Mouse (Mus musculus) hindbrain, embryonic 16.5 days (tissue): Measurements from ENCODE around the gene Klhdc4. TPM values are rescaled to one million over a fixed set of nuclear protein-coding genes. Genes with fewer than 3 reads are reported as not detected.
A peak's percentile ranks its signal among the peaks of the same experiment; 100 is the strongest.

ENCODE experiments used
- ATAC-seq: fragments of 200-750 bp; cut with Nextera tagmentation; 2 replicates; pipeline ENCODE4 v1.8.0; 2017; ENCODE audit warnings: moderate TSS enrichment, moderate library complexity
- H3K27ac ChIP-seq: fragments of 300-500 bp; sonication (generic); 2 replicates; pipeline ENCODE4 v1.5.1; 2014; ENCODE audit warnings: low read depth, mild to moderate bottlenecking, control low read depth, low read length, moderate library complexity
- H3K27me3 ChIP-seq: fragments of 300-500 bp; sonication (generic); replicated peaks from 2 replicates; pipeline ENCODE4 v1.6.1; 2014; ENCODE audit warnings: low read length; ENCODE audit not compliant: control insufficient read depth, insufficient read depth
- H3K36me3 ChIP-seq: fragments of 300-500 bp; sonication (generic); 2 replicates; pipeline ENCODE4 v1.6.1; 2014; ENCODE audit warnings: mild to moderate bottlenecking, low read length, moderate library complexity, mixed read lengths; ENCODE audit not compliant: control insufficient read depth, insufficient read depth
- H3K4me1 ChIP-seq: fragments of 300-500 bp; sonication (generic); 2 replicates; pipeline ENCODE4 v1.6.1; 2014; ENCODE audit warnings: low read depth, low read length; ENCODE audit not compliant: control insufficient read depth, insufficient read depth
- H3K4me2 ChIP-seq: fragments of 300-500 bp; sonication (generic); 2 replicates; pipeline ENCODE4 v1.6.1; 2014; ENCODE audit warnings: mild to moderate bottlenecking, low read length, control low read depth, moderate library complexity
- H3K4me3 ChIP-seq: fragments of 300-500 bp; sonication (generic); 2 replicates; pipeline ENCODE4 v1.5.1; 2014; ENCODE audit warnings: mild to moderate bottlenecking, low read length, control low read depth, moderate library complexity
- H3K9ac ChIP-seq: fragments of 300-500 bp; sonication (generic); 2 replicates; pipeline ENCODE4 v1.6.1; 2014; ENCODE audit warnings: low read depth, mild to moderate bottlenecking, control low read depth, low read length, moderate library complexity
- H3K9me3 ChIP-seq: fragments of 300-500 bp; sonication (generic); 2 replicates; pipeline ENCODE4 v1.6.1; 2014; ENCODE audit warnings: mild to moderate bottlenecking, low read length, moderate library complexity; ENCODE audit not compliant: control insufficient read depth
- WGBS: fragments of 180-500 bp; shearing (Covaris S2); extraction: QIAGEN DNeasy Blood & Tissue Kit; methylation state at CpG from one replicate; pipeline ENCODE4 v1.1.7; 2014; 5-methylcytosine and 5-hydroxymethylcytosine counted together
- polyA plus RNA-seq: library from polyadenylated mRNA; unstranded; fragments of >200 nt; fragmentation: Nextera tagmentation; extraction: Ambion mirVana; gene quantifications from 2 replicates; pipeline ENCODE4 v1.2.1, GENCODE M21; 2015

The Klhdc4 gene
- polyA plus RNA-seq, 1 experiment from 2014 or later = 42.1 TPM

DNA sequence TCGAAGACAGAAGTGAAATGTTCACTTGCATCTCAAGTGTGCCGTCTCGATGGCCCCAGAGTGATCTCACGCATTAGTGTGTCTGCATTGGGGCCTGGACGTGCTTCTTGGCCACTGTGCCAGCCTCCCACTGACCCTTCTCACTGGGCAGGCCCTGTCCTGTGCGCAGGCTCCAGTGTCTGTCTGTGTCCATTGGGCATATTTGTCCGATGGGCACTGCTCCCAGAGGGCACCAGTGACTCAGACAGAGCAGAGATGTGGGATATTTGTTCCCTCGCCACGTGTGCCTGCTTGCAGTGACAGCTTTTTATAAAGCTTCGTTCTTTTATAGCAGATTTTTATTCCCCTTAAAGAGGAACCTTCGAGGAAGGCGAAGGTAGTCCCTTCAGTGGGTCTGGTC lies 55.5 kb downstream of the Klhdc4 start:
- WGBS = 86% methylated on average over 12 of the region's 12 CpGs

GRCm38 (mm10) chr8:121770845-121771752 lies 58.3 kb downstream of the Klhdc4 start:
- Histone ChIP-seq H3K27ac (no peak overlapping the region; the same call in 1 of the 2 replicates), H3K4me3 (no peak overlapping the region), H3K27me3 (no peaks in the 10 kb centered on the region), H3K4me1 (peaks cover 8% of the 10 kb centered on the region), H3K9ac (peak overlapping the region; percentile 7; the same call in 1 of the 2 replicates), H3K4me2 (no peak overlapping the region), H3K36me3 (no peaks in the 10 kb centered on the region), H3K9me3 (no peaks in the 10 kb centered on the region)
- ATAC-seq = peak; percentile 80
- 18% methylated on average over 18 of the region's 19 CpGs for WGBS

More for the DNA sequence above, 55.5 kb downstream of the Klhdc4 start:
- Histone ChIP-seq H3K9ac (no peak overlapping the region), H3K36me3 (no peaks in the 10 kb centered on the region), H3K4me3 (no peak overlapping the region), H3K9me3 (no peaks in the 10 kb centered on the region), H3K27ac (no peak overlapping the region), H3K4me2 (no peak overlapping the region), H3K4me1 (peaks cover 8% of the 10 kb centered on the region), H3K27me3 (no peaks in the 10 kb centered on the region)
- no peak for ATAC-seq

- no peaks in the 10 kb centered on the region for H3K36me3 ChIP-seq
- H3K4me1 ChIP-seq = peaks cover 8% of the 10 kb centered on the region
- H3K9ac ChIP-seq = no peak overlapping the region; the same call in 1 of the 2 replicates
- WGBS = 95% methylated on average over 2 of the region's 2 CpGs
- H3K27me3 ChIP-seq = no peaks in the 10 kb centered on the region
- no peak overlapping the region for H3K4me3 ChIP-seq
- no peak overlapping the region for H3K27ac ChIP-seq
- no peak for ATAC-seq
- no peaks in the 10 kb centered on the region for H3K9me3 ChIP-seq
- no peak overlapping the region for H3K4me2 ChIP-seq
These were observed 59.7 kb downstream of the Klhdc4 start for GRCm38 (mm10) chr8:121769621-121770020.

- no peak for ATAC-seq
- Histone ChIP-seq H3K27me3 (no peaks in the 10 kb centered on the region), H3K9ac (no peak overlapping the region; the same call in 1 of the 2 replicates), H3K4me1 (peaks cover 8% of the 10 kb centered on the region), H3K4me3 (no peak overlapping the region), H3K27ac (no peak overlapping the region), H3K36me3 (no peaks in the 10 kb centered on the region), H3K9me3 (no peaks in the 10 kb centered on the region), H3K4me2 (no peak overlapping the region)
- WGBS = 45% methylated on average over 3 of the region's 3 CpGs
These were observed 60.3 kb downstream of the Klhdc4 start for GRCm38 (mm10) chr8:121769095-121769494.

GRCm38 (mm10) chr8:121765594-121766138 lies 63.7 kb downstream of the Klhdc4 start:
- Histone ChIP-seq H3K27me3 (no peaks in the 10 kb centered on the region), H3K9ac (no peak overlapping the region), H3K4me2 (no peak overlapping the region), H3K4me1 (peaks cover 5% of the 10 kb centered on the region; the same call in 1 of the 2 replicates), H3K36me3 (no peaks in the 10 kb centered on the region; the same call in 1 of the 2 replicates), H3K27ac (no peak overlapping the region), H3K4me3 (no peak overlapping the region), H3K9me3 (no peaks in the 10 kb centered on the region)
- no peak for ATAC-seq
- 63% methylated on average over 7 of the region's 7 CpGs for WGBS

GRCm38 (mm10) chr8:121763700-121764013 lies 65.7 kb downstream of the Klhdc4 start:
- Histone ChIP-seq H3K9ac (no peak overlapping the region), H3K36me3 (no peaks in the 10 kb centered on the region; the same call in 1 of the 2 replicates), H3K4me3 (no peak overlapping the region), H3K27ac (0 out of 2 replicates have a peak overlapping the region, but pooled peaks have one; percentile 7), H3K4me2 (no peak overlapping the region), H3K4me1 (peaks cover 5% of the 10 kb centered on the region; the same call in 1 of the 2 replicates), H3K27me3 (no peaks in the 10 kb centered on the region), H3K9me3 (no peaks in the 10 kb centered on the region)
- WGBS = 45% methylated on average over 9 of the region's 9 CpGs
- no peak for ATAC-seq

- Histone ChIP-seq H3K36me3 (no peaks in the 10 kb centered on the region; the same call in 1 of the 2 replicates), H3K9me3 (no peaks in the 10 kb centered on the region), H3K27me3 (no peaks in the 10 kb centered on the region), H3K9ac (no peak overlapping the region; the same call in 1 of the 2 replicates), H3K4me3 (no peak overlapping the region), H3K4me2 (no peak overlapping the region), H3K4me1 (peaks cover 5% of the 10 kb centered on the region; the same call in 1 of the 2 replicates), H3K27ac (0 out of 2 replicates have a peak overlapping the region, but pooled peaks have one; percentile 7)
- no peak for ATAC-seq
- 37% methylated on average over 7 of the region's 7 CpGs for WGBS
These were observed 66.2 kb downstream of the Klhdc4 start for GRCm38 (mm10) chr8:121762999-121763699.

- no peak overlapping the region for H3K9ac ChIP-seq
- no peak for ATAC-seq
- no peak overlapping the region for H3K4me2 ChIP-seq
- H3K9me3 ChIP-seq = no peaks in the 10 kb centered on the region
- peaks cover 5% of the 10 kb centered on the region; the same call in 1 of the 2 replicates for H3K4me1 ChIP-seq
- no peak overlapping the region for H3K4me3 ChIP-seq
- H3K36me3 ChIP-seq = no peaks in the 10 kb centered on the region; the same call in none of the 2 replicates
- no peak overlapping the region for H3K27ac ChIP-seq
- H3K27me3 ChIP-seq = no peaks in the 10 kb centered on the region
- 41% methylated on average over 10 of the region's 10 CpGs for WGBS
These were observed 67.9 kb downstream of the Klhdc4 start for GRCm38 (mm10) chr8:121761480-121761879.
